Mouse (Mus musculus) erythroblast, embryonic 14.5 days (primary cell): ENCODE measurements around the gene Obsl1. TPM values are rescaled to one million over a fixed set of nuclear protein-coding genes. Genes with fewer than 3 reads are reported as not detected.

Experiments
- H3K27me3 ChIP-seq: 2 replicates; pipeline ENCODE4 v1.6.1; 2012; ENCODE audit warnings: inconsistent platforms; ENCODE audit not compliant: control insufficient read depth
- H3K36me3 ChIP-seq: 2 replicates; pipeline ENCODE4 v1.6.1; 2012; ENCODE audit warnings: mild to moderate bottlenecking, inconsistent platforms; ENCODE audit not compliant: control insufficient read depth
- H3K4me1 ChIP-seq: 2 replicates; pipeline ENCODE4 v1.6.1; 2012; ENCODE audit warnings: inconsistent platforms; ENCODE audit not compliant: control insufficient read depth
- H3K4me3 ChIP-seq: replicated peaks from 2 replicates; pipeline ENCODE3; 2012; ENCODE audit warnings: moderate library complexity, mild to moderate bottlenecking, inconsistent platforms
- H3K9me3 ChIP-seq: 2 replicates; pipeline ENCODE4 v1.6.1; 2012; ENCODE audit warnings: low read length, inconsistent platforms, mixed read lengths; ENCODE audit not compliant: control insufficient read depth
- GATA1 ChIP-seq: IDR thresholded peaks from 2 replicates; pipeline ENCODE4 v1.6.1; 2012; ENCODE audit warnings: low read length, inconsistent platforms, mixed read lengths
- TAL1 ChIP-seq: IDR thresholded peaks from 3 replicates; pipeline ENCODE4 v1.6.1; 2012; ENCODE audit warnings: low read length, inconsistent platforms, mixed read lengths
- polyA plus RNA-seq: library from polyadenylated mRNA; stranded (reverse); fragments of >175 nt; gene quantifications from 2 replicates; pipeline ENCODE4 v1.2.3, GENCODE M21; 2012

The Obsl1 gene
- polyA plus RNA-seq, 1 experiment = 0.12 TPM

DNA sequence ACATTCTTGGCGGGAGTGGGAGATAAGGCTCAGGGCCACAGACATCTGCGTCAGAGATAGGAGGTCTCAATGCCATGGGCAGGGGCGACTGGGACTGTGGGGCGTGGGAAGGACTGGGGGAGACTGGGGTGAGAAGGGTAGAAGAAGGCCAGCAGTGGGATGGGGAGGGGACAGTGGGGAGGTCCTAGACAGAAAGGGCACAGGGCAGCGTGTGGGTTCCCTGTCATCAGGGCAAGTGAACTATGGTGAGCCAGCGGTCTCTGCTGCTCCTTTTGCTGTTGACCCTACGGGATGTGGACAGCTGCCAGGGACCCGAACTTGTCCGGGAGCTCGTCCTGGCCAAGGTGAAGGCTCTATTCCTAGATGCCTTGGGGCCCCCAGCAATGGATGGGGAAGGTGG lies 754 bp upstream of the Obsl1 start, which contains the start of gene Inha:
Gene Inha (plus strand): TSS at position 72 of the 400 bp plus-strand sequence.
- Histone ChIP-seq H3K36me3 (peaks cover 4% of the 10 kb centered on the region; the same call in 1 of the 2 replicates), H3K4me1 (peaks cover 2% of the 10 kb centered on the region; the same call in 1 of the 2 replicates), H3K9me3 (no peaks in the 10 kb centered on the region; the same call in 1 of the 2 replicates), H3K4me3 (peak within 1 kb of the TSS; percentile 58), H3K27me3 (peaks cover 50% of the 10 kb centered on the region)
- TF ChIP-seq GATA1 = no peak
- no peak for TF ChIP-seq TAL1

DNA sequence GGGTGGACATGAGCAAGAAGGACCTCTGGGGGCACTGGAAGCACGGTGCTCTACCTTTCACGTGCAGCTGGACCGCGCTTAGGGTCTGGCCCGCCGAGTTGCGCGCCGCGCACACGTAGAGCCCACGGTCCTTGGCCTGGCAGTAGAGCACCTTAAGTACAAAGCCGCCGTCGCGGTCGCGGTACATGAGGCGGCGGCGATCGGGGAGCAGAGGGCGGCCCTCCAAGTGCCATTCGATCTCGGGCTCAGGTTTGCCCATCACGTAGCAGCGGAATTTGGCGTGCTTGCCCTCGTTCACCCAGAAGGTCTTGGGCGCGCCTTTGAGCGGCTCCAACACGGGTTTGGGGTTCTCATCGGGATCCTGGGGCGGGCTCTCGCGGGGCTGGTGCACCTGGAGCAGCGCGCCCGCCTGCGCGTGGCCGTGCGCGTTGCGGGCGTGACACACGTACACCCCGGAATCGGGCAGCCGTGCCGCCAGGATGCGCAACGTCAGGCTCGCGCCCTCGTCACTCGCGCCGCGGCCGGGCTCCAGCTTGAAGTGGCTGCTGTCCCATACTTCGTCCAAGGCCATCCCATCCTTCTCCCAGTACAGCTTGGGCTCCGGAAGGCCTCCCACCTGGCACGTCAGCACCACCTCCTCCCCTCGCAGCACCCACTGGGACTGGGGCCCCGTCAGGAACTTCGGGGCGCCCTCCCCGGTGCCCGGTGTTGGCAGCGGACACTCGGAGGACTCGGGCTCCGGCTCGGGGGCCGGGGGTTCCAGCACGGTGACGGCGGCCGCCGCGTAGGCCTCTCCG lies 895 bp downstream of the Obsl1 start:
- no peaks in the 10 kb centered on the region; the same call in 1 of the 2 replicates for H3K9me3 ChIP-seq
- peaks cover 2% of the 10 kb centered on the region; the same call in 1 of the 2 replicates for H3K4me1 ChIP-seq
- H3K27me3 ChIP-seq = peaks cover 50% of the 10 kb centered on the region
- H3K36me3 ChIP-seq = peaks cover 7% of the 10 kb centered on the region; the same call in 1 of the 2 replicates
- TF ChIP-seq TAL1 (no peak), GATA1 (no peak)
- H3K4me3 ChIP-seq = peak overlapping the region; percentile 58

DNA sequence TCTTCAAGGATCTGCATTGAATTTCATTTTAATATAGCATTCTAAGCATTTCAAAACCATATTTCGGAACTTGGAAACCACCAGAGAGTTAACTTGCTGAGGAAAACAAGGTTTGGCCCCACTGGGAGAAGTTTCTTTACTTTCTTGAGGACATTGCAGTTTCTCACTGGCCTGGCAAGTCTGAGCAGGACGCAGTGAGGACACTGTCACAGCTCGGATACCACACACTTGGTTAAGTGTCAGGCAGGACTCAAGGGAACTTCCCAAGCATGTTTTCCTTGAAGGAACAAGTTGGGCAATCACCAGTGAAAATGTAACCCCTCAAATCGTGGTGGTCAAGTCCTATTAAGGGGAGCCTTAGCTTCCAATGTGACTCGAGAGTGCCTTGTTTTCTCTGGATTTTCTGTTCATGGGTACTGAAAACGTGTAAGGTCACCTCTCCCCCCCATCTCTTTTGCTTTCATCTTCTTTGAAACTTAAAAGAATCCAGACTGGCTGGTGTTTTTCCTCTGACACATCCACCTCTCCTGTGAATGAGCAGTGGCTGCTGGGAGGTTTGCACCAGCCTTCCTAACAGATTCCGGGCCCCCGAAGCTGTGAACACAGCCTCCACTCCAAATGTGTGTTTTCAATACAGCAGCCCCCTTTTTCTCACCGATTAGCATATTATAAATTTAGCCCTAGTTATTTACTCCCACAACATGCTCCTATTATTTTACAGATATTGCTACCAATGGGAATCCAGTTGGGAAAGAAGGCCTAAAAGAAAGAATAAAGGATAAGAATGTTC lies 1.8 kb downstream of the Obsl1 start:
- Histone ChIP-seq H3K9me3 (no peaks in the 10 kb centered on the region; the same call in 1 of the 2 replicates), H3K27me3 (peaks cover 47% of the 10 kb centered on the region), H3K36me3 (peaks cover 7% of the 10 kb centered on the region; the same call in 1 of the 2 replicates), H3K4me1 (peaks cover 2% of the 10 kb centered on the region; the same call in 1 of the 2 replicates), H3K4me3 (no peak overlapping the region)
- TF ChIP-seq GATA1 (no peak), TAL1 (no peak)

DNA sequence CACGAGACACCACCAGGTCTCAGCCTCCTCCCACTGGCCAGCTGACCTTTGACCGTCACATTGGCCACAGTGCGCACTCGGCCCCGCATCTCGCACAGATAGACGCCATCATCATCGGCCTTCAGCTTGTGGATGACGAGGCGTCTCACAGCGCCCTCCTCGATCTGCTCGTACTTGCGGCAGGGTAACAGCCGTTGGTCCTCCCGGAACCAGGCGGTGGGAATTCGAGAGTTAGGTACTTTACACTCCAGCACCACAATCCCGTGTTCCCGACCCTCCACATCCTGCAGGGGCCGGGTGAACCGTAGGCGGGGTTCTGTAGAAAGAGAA lies 2.6 kb downstream of the Obsl1 start:
- H3K4me1 ChIP-seq = peaks cover 2% of the 10 kb centered on the region; the same call in 1 of the 2 replicates
- no peak overlapping the region for H3K4me3 ChIP-seq
- TF ChIP-seq TAL1 = no peak
- TF ChIP-seq GATA1 = no peak
- H3K9me3 ChIP-seq = no peaks in the 10 kb centered on the region; the same call in 1 of the 2 replicates
- peaks cover 46% of the 10 kb centered on the region for H3K27me3 ChIP-seq
- H3K36me3 ChIP-seq = peaks cover 7% of the 10 kb centered on the region; the same call in 1 of the 2 replicates

DNA sequence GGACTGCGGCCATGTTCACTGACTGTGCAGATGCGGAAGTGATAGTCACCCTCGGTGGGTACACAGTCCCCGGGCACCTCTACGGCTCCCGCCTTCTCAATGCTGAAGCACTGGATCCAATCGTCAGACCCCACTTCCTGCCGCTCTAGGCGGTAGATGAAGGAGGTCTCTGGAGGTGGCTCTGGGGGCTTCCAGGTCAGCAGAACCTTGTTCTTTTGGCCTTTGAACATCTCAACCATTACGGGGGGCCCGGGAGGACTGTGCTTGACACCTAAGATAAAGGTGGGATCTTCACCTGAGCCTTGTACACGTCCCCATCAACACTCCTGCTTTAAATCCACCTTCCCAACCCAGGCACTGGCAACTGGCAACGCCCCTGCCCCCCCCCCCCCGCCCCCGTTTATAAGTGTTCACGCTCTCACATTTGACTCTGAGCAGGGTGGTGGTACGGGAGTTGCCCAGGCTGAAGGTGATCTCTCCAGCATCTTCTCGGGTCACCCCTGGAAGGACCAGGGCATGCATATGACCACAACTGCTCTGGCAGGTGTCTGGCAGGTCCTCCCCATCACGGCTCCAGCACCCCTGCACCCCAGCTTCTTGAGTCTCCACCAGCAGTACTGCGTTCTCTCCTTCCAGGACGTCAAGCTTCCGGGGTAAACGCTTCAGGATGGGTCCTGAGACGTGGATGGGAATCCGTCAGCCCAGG lies 3.2 kb downstream of the Obsl1 start:
- no peak overlapping the region for H3K4me3 ChIP-seq
- TF ChIP-seq TAL1 (no peak), GATA1 (no peak)
- peaks cover 2% of the 10 kb centered on the region; the same call in 1 of the 2 replicates for H3K4me1 ChIP-seq
- peaks cover 46% of the 10 kb centered on the region for H3K27me3 ChIP-seq
- H3K9me3 ChIP-seq = no peaks in the 10 kb centered on the region; the same call in 1 of the 2 replicates
- H3K36me3 ChIP-seq = peaks cover 7% of the 10 kb centered on the region; the same call in 1 of the 2 replicates

DNA sequence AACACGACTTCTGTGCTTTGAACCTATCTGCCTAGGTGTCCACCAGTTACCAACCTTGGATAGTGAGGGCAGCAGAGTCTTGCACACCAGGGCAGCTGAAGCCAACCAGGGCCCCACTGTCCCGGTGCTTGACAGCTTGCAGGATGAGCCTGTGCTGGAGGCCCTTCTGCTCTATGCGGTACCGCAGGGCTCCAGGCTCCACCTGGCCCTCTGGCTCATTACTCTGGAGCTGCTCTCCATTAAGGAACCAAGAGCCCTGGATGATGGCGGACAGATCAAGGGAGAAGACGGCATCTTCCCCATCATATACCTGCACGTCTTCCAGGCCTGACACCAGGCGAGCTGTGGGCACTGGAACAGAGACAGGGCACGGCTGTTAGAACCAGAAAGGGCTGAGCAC lies 4.3 kb downstream of the Obsl1 start:
- TF ChIP-seq TAL1 (no peak), GATA1 (no peak)
- no peak overlapping the region for H3K4me3 ChIP-seq

DNA sequence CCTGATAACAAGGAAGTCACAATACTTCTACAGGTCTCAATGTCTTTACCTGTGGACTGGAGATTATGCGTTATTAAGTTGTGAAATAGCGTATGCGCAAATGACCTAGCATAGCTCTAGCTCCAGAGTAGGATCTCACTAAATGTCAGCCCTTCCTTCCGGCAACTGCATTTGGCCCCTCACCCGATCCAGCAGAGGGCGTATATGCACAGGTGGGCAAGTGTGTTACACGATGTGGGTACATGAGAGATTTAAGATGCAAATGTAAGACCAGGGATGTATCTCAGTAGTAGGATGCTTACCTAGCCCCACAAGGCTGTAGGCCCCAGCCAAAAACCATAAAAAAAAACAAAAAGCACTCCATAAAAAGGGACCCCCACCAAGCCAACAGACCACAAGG lies 6.8 kb downstream of the Obsl1 start:
- no peaks in the 10 kb centered on the region for H3K9me3 ChIP-seq
- peaks cover 9% of the 10 kb centered on the region; the same call in 1 of the 2 replicates for H3K36me3 ChIP-seq
- no peak for TF ChIP-seq TAL1
- TF ChIP-seq GATA1 = no peak
- H3K4me1 ChIP-seq = no peaks in the 10 kb centered on the region
- H3K4me3 ChIP-seq = no peak overlapping the region
- H3K27me3 ChIP-seq = peaks cover 12% of the 10 kb centered on the region

More for the DNA sequence above, 4.3 kb downstream of the Obsl1 start:
- Histone ChIP-seq H3K9me3 (no peaks in the 10 kb centered on the region; the same call in 1 of the 2 replicates), H3K27me3 (peaks cover 37% of the 10 kb centered on the region), H3K4me1 (peaks cover 2% of the 10 kb centered on the region; the same call in 1 of the 2 replicates), H3K36me3 (peaks cover 9% of the 10 kb centered on the region; the same call in 1 of the 2 replicates)

DNA sequence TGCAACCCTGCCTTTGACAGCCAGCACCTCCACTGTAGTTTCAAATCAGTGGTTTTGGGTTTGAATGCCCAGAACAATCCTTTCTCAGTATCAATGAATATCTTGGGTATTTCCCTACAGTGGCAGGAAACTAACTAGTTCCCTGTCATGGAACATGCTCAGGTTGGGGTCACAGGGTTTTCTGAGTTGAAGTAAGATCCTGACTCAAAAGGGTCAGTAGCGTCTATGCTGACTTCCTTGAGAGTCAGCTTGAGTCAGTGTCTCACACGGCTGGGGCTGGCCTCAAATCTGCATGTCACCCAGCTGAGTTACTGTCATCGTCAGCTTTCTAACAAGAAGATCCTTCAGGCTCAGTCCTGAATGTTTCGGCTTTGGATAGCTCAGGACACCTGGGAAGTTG lies 7.4 kb downstream of the Obsl1 start:
- no peak overlapping the region for H3K4me3 ChIP-seq
- peaks cover 7% of the 10 kb centered on the region for H3K27me3 ChIP-seq
- peaks cover 9% of the 10 kb centered on the region; the same call in 1 of the 2 replicates for H3K36me3 ChIP-seq
- TF ChIP-seq GATA1 = no peak
- no peak for TF ChIP-seq TAL1
- H3K9me3 ChIP-seq = no peaks in the 10 kb centered on the region
- no peaks in the 10 kb centered on the region for H3K4me1 ChIP-seq
